Mouse (Mus musculus) 416B (cell line): Measurements from ENCODE around the gene Dhtkd1.

Source experiments
- DNase-seq: peaks from one replicate; pipeline ENCODE4 v3.0.0; 2011; ENCODE audit warnings: low read depth

Dhtkd1 gene

GRCm38 (mm10) chr2:5930291-5931054 lies 12.1 kb downstream of the Dhtkd1 start:
- no peak for DNase-seq

- DNase-seq = no peak
Measured at GRCm38 (mm10) chr2:5929793-5930192, 12.8 kb downstream of the Dhtkd1 start.

- DNase-seq = no peak
Measured at GRCm38 (mm10) chr2:5927481-5927880, 15.1 kb downstream of the Dhtkd1 start.

GRCm38 (mm10) chr2:5923786-5924185 lies 18.8 kb downstream of the Dhtkd1 start:
- no peak for DNase-seq

GRCm38 (mm10) chr2:5922823-5923222 lies 19.8 kb downstream of the Dhtkd1 start:
- DNase-seq = no peak

GRCm38 (mm10) chr2:5911282-5911965 lies 31.2 kb downstream of the Dhtkd1 start:
- no peak for DNase-seq

GRCm38 (mm10) chr2:5906625-5907024 lies 36.0 kb downstream of the Dhtkd1 start:
- peak; percentile 78 for DNase-seq

GRCm38 (mm10) chr2:5906092-5906491 lies 36.5 kb downstream of the Dhtkd1 start:
- DNase-seq = no peak

GRCm38 (mm10) chr2:5900145-5900544 lies 42.4 kb downstream of the Dhtkd1 start:
- DNase-seq = peak; percentile 68

- peak; percentile 96 for DNase-seq
Measured at GRCm38 (mm10) chr2:5894843-5895570, 47.6 kb downstream of the Dhtkd1 start, which contains the start of gene Sec61a2. Sec61a2 (minus strand) TSS chr2:5895432.

- peak; percentile 63 for DNase-seq
Measured at GRCm38 (mm10) chr2:5894296-5894695, 48.3 kb downstream of the Dhtkd1 start.

- no peak for DNase-seq
Measured at GRCm38 (mm10) chr2:5889412-5889811, 53.2 kb downstream of the Dhtkd1 start.

- DNase-seq = peak; percentile 65
Measured at GRCm38 (mm10) chr2:5888865-5889264, 53.7 kb downstream of the Dhtkd1 start.

GRCm38 (mm10) chr2:5877446-5877845 lies 65.1 kb downstream of the Dhtkd1 start:
- no peak for DNase-seq

- no peak for DNase-seq
Measured at GRCm38 (mm10) chr2:5869746-5870145, 72.8 kb downstream of the Dhtkd1 start.

- no peak for DNase-seq
Measured at GRCm38 (mm10) chr2:5867681-5868080, 74.9 kb downstream of the Dhtkd1 start.

- no peak for DNase-seq
Measured at GRCm38 (mm10) chr2:5862834-5863233, 79.8 kb downstream of the Dhtkd1 start, which contains the start of gene Gm13199. Gm13199 (minus strand) TSS chr2:5862934.

- DNase-seq = no peak
Measured at GRCm38 (mm10) chr2:5851866-5852265, 90.7 kb downstream of the Dhtkd1 start.

GRCm38 (mm10) chr2:5851116-5851515 lies 91.5 kb downstream of the Dhtkd1 start:
- peak; percentile 78 for DNase-seq
